Mouse (Mus musculus) spleen, adult 12 weeks (tissue): Measurements from ENCODE around the gene Cfap299.
"Not testable (repeated sequence)": the region's sequence is repeated elsewhere in the genome, so short reads cannot be mapped to it uniquely, and the experiment has no call there.

Experiments
- DNase-seq: peaks from one replicate; pipeline ENCODE4 v3.0.0; 2022; ENCODE audit warnings: low spot score

The Cfap299 gene

DNA sequence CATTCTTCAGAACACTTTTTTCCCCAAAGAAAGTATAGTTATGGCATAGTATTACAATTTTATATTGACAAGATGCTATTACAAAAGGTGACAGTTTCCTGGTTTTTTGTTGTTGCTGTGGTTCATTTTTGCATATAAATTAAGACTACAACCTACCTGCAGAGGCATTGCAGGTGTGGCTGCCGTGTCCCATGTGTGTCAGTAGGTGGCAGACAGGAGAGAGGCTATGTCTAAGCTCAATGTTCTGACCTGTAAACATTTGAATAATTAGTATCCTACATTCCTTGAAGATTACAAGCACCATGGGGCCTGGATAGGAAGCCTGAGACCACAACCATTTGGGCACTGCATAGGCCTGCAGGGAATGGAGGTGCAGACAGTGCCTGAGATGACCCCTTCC, 212.2 kb downstream of the Cfap299 start:
- no peak for DNase-seq

DNA sequence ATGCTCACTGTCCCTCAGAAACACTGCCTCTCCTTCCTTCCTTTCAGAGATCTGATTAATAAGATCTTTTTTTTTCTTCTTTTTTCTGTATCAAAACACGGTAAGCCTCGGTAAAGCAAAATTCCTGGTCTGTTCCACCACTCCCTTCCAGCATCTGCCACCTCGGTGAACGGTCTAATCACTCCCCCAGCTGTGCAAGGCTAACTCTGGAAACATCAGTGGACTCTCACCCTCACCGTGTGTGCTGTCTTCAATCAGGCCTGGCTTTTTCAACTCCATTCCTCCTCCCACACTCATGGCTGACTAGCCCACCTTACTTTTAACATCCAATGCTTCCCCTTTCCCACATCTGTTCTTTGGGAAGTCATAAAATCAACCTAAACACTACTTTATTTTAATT, 221.2 kb downstream of the Cfap299 start:
- DNase-seq: no peak

DNA sequence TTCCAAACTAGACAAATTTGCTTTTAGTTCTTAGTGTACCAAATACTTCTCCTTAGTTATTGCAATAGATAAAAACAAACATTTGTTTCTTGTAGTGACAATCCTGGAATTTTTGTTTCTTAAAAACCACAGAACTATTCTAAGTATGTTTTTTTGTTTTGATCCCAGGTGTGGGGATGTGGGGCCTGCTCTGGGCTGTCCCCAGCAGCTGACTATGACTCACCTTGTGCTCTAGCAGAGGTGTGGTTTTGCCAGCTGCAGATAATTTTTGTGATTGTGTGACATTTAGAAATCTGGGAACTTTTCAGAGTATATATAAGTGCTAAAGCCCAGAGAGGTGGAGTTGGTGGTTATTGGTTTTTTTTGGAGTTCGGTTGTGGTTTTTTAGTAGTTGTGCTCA, 221.8 kb downstream of the Cfap299 start:
- DNase-seq: no peak

DNA sequence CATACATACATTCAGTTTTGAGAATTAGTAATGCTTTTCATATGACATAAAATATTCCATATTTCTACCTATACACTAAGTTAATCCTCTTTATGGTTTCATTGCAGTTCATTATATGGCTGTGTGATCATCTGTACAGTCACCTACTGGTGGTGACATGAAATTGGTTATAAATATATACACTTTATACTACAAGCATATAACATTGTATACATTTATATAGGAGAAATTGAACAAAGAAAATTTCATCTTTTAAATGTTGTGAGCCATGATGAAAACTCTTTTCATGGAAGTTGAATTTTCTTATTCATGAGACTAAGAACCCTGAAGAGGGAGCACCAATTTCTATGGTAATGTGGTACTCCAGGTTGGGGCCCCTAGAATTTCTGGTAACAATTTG, 223.3 kb downstream of the Cfap299 start, which contains the start of gene Gm11111:
Gene Gm11111, plus strand, starts transcription at position 301 of the 400 bp plus-strand sequence.
- no peak for DNase-seq

DNA sequence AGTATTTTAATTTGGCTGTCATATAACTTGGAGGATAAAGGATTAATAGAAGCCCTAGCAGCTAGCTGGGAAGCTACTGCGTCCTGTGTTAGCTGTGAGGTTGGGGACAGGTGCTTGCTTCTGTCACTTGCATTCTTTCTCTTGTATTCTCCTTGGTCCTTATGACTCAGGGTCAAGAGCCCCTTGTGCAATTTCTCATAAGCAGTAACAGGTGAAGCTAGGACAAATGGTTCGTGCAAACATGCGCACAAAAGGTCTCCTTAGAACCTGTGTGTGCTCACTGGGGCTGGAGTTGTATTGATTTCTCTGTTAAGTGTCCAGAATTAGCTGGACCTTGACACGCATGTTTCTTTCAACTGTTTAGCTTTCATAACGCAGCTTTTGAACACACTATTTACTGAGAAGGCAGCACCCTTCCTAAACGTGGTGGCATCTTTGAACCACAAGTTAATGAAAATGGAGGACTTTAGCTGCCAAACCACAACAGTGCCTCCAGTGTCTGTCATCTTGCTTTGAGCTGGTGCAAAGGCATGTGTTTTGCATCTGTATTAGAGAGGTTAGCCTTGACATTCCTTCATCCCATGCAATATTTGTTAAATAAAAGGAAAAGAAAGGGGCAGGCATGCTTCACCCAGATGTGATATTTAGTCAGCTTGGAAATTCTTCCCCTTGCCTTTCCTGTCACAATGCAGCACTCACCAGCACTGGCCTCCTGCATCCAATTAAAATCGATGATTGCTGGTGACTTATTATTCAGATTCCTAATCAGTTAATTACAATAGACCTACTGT, 223.9 kb downstream of the Cfap299 start:
- no peak for DNase-seq

DNA sequence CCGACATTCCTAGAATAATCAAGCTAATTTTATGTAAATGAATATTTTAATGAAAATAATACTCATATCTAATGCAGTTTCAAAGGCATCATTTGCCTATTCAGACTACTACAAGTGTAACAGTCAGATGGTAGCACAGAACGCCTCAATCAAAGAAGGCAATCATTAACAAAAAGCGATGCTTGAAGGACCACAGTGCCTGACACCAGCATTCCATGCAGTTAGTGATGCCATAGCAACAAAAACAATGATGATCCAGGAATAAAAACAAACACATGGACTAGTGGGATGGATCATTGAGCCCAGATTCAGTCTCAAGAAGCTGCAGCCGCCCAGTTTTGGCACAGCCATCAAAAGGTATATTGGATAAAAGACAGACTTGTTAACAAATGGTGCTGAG, 232.2 kb downstream of the Cfap299 start:
- DNase-seq: no peak

DNA sequence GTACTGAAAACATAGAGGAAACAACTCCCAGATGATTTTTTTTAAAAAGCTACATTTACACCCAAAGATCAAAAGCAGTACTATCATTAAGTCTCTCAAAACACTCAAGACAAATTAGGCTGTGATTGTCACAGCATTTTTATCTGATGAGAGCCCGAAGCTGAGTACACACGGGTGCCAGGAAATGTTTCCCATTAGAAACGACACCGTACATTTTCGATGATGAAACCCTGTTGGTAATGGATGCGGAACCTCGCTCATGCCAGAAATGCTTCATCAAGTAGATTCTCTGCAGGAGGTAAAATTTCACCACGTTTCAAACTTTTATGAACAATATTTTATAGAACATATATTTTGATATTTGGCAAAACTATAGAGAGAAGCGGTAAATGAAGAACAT, 233.7 kb downstream of the Cfap299 start:
- no peak for DNase-seq

DNA sequence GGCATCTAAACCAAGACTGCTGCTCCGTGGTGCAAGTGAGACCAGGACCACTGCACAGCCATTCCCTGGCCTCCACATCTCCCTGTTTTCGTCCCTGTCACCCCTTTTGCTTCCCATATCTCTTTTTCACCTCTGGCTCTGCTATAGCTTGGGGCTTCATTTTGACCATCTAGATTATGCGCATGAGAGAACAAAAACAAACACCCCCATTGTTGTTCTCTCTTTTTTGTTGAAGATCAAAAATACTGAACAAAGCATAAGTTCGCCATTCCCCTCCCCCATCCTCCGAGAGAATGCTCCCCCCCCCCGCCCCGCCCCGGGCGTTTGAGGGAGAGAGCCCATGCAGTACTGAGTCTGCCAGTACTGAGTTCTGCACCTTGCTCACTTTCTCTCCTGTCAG, 234.7 kb downstream of the Cfap299 start:
- DNase-seq: no peak

DNA sequence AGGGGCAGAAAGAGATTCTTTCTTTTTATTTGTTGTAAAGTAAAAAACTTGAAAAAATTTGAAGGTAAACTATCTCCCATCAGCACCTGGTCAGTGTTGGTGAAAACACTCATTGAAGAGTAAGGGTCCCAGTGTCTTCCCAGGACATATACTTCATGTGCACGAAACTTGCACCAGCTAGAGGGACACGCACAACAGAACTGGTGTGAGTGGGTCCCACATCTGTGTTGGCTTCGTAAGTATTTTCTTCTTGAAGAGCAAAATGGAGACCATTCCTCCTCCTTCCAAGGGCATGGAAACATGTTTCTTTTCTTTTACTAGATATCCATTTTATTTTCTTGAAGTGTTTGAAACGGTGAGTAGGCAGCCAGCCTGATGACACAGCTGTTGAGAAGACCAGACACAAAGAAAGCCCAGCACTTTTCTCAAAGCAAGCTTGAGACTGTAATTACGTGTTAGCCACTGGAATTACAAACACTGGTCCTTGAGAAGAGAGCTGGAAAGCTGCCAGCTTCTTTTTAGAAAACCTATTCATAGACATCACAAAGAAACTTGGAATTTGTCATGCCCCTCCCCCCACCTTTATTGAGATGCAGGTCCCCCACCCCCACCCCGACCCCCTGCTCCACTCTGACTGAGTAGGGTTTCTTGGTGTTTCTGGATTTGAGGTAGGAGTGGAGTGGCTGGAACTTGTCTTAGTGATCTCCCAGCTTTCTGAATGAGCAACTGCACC, 237.5 kb downstream of the Cfap299 start:
- DNase-seq: no peak

DNA sequence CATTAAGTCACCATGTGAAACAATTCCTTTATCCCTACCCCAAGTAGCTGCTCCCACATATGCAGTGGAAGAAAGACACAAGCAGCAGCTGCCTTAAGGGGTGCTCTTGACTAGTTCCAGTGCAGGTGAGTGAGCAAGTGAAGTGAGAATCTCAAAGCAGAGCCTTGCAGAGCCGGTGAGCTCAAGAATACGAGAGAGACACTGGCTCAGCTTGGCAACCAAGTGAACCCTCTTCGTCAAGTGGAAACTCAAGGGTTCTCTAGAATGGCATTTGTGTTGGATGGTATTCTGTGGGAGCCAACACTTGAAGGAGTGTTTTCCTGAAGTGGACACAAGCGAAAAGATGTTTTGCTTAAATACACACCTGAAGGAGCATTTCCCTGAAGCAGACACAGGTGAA, 239.4 kb downstream of the Cfap299 start:
- DNase-seq: no peak

DNA sequence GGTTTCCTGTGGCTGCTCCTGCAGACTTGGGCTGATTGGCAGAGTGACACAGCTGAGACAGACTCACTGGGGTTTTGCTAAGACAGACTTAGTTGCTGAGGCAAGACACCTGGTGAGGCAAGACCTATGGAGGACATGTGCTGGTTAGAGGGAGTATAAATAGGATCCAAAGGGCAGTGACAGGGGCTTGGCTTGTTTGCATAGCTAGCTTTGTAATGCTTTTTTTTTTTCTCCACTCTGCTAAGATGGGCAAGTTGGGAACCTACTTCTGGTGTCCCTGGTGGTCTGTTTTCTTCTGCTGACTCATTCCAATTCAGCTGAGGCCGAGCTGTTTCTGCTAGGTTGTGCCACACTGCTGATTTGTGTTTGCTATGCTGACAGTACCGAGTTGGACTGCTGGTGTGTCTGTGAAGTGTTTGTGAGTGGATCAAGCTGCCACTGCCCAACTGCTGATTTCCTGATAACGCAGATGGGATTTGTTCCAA, 240.0 kb downstream of the Cfap299 start:
- DNase-seq: no peak

DNA sequence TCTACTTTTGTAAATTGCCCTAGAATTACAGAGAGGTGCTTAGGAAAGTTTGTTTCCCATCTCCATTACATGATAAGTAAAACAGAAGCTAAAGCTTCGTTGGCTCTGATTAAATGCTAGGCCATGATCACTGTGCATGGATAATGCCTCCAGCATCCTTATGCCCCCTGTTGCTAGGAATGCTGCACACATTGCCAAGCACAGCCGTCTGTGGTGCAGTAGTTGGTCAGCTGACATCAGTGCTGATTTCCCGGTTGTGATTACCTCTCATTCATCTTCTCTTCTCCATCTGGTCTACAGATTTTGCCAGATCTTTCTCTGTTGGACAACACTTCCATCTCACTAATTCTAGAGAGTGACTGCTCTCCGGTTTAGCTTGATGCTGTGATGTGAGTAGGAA, 243.3 kb downstream of the Cfap299 start:
- no peak for DNase-seq

DNA sequence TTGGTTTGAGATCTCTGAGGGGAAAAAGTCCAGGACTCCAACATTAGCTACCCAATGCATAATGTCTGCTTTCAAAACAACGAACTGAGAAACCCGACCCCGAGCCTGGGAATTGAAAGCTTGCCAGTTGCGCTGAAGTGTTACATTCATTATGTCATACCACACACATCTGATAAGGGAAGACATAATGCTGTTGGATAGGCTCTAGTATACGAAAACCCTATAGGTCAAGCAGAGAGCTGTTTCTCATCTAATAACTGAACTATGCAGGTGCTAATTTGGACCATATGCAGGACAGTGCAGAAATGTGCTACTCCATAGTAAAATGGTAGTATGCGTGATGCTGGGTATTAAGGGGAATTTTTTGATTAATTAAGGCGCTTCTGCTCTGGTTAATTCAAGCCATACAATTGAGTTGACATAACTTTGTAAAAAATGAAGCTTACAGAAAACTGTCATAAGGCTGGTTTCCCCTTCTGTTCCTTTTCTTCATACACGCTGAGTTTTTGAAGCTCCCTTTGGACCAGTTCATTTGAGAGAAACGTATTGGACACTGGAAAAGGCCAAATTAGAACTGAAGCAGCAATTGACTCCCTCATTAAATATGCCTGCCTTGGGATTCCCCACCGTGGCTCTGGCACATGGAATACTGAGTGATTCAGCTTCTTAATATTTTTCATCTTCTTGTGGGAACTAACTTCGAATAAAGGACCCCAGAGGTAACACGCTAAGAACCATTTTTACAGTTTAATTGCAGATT, 245.8 kb downstream of the Cfap299 start:
- no peak for DNase-seq

DNA sequence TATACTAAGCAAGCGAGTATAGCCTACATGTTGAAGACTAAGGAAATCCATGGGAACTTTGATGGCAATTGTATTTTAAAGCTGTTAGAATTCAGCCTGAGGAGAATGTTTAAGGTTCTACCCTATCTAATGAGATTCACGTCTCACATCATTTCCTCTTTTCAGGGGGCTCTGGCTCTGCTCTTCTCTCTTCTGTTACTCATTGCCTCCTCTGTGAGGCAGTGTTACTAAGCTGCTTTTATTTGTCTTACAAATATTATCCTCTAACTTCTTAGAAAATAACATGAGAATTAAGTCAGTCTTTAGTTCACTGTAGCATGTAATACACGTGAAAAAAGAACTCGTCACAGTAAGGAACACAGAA, 246.3 kb downstream of the Cfap299 start:
- no peak for DNase-seq

DNA sequence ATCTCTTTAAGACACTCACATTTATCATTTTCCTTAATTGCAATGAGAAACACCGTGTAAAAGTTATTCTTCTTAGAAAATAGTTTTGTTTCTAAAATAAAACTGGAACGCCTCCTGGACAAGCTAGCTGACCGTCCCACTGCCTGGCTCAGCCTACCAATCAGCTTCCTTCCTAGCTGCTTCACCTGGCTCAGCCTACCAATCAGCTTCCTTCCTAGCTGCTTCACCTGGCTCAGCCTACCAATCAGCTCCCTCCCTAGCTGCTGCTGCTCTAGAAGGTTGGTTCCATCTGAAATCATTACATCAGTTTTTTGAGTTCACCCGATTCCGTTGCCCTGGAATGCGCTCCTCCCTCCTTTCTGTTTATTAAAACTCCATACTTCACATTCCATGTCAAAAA, 247.4 kb downstream of the Cfap299 start:
- not testable (repeated sequence) for DNase-seq

DNA sequence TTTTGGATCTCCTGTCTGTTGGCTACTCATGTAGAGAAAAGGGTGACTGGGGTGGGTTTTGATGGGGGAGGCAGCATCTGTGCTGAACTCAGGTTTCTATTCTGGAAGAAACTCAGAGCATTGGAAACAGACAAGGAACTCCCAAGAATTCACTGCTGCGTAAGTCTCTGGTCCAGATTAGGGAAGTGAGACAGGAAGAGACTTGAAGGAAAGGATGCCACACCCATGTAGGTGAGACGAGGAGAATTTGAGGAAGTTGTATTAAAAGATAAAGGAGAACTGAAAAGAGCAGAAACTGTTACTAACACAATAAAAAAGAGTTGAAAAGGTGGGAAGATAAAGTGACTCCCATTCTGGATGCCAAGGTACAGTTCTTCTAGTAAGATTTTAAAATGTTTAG, 249.3 kb downstream of the Cfap299 start:
- no peak for DNase-seq

DNA sequence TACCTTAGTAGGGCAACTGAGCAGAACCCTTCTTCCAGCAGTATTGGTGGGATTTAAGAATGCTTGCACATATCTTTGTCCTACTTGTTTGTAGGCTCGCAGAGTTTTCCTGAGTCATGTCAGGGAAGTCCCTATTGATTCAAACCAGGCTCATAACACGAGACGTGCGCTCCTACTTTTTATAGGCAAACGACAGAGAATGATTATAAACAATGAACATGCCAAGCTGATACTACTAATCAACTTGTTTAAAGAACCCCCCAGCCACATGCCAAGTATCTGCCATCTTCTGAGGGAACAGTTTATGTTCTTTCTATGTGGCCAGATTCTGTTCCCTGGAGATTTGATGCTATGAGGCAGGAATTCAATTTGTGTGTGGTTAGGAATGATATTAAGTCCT, 251.7 kb downstream of the Cfap299 start:
- DNase-seq: no peak

DNA sequence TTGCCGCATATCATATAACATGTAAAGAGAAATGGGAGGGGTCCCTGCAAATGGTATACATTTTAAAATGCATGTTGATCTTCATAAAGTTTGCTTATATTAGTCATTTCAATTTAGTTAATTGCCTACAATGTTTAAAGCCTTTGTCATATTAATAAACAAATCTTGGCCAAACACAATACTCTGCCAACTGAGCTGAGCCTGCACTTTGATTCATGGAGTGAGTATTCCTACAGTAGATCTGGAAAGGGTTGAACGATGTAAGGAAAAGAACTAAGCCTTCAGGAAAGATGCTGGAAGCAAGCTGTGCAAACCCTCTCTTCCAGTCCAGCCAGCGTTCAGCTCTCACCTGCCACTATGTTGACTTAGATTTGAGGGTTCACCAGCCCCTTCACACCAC, 252.9 kb downstream of the Cfap299 start:
- DNase-seq: no peak

DNA sequence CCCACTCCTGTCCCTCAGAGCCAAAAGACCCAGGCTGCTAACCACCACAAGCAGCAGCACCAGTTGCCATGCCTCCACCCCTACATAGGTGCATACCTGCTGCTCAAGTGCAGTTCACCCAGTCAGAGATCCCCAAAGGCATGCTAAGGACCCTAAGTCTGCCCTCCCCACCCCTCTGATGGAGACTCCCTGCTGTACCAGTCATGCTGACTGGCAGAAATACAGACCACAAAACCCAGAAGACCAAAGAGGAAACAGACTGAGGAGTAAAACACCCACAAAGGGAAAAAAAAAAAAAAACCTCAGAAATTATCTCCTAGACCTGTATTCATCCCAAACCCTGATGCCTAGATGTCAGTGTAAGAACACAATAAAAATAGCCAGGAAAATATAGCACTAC, 256.8 kb downstream of the Cfap299 start:
- DNase-seq: no peak

DNA sequence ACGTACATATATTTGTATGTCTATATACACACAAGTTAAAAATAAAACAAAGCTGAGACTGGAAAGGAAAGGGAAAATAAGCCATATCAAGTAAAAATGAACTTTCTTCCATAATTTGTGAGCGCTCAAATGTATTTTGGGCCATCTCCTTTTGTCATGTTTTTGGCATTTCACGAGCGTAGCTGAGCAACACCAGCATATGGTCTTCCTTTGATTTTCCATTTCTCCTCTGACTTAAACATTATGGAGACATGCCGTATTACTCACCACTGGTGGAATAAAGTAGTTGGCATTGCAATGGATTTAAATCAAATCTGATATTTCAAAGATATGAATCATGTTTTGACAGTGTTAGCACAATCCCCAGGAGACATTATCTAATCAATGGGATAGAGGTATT, 284.4 kb downstream of the Cfap299 start:
- no peak for DNase-seq

DNA sequence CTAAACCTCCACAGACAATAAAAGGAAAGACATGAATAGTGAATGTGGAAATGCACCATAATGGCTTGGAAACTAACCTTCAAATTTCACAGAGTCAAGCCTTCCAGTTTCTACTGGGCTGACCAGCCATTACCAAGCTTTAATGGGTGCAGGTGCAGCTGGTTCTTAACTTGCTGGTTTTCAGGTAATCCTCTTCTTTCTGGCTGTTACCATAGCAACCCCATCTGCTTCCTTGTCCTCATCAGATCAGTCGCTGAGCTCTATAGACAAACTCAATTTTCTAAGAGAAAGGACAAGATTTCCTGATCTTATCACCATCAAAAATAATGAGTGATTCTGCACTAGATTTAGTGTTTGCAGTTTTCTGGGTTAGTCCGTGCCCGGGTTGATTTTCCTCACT, 287.8 kb downstream of the Cfap299 start:
- no peak for DNase-seq

DNA sequence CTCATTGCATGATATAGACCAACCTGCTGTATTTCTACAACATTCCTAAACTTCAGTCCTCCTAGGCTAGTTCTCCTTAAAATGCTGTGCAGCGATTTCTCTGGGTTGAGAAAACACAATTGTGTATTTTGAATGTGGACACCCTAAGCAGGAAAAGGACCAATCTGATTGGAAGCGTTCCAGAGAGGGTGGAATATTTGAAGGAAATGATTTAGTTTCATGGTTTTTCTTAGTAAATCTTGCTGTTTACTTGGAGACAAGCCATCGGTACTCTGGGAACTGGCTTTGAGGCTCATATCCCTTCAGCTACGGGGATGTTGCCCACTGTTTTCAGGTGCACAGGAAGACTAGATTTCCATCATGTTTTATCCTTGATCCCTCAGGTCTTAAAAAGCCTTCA, 288.3 kb downstream of the Cfap299 start:
- DNase-seq: no peak

DNA sequence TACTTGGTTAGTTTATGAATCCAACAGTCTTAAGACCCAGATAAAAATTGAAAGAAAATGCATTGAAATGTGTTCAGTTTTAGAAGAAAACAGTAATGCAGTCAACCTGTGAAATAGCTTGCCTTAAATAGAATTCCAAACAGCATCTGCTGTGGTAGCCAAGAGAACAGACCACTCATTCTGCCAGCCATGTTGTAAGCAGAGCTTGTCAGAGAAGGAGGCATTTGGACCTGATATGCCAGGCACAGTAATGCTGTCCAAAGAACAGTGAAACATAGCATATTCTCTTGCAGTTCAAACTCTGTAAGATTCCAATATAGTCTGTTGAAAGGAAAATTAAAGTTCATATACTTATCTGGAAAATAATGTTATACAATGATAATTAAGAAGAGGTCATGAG, 321.2 kb downstream of the Cfap299 start:
- no peak for DNase-seq
